In genomic region chr17:34164202-34164895, GRCm38 (mm10) we compare ENCODE assay signal across 9 mouse cellular contexts. TPM values are rescaled to one million over a fixed set of nuclear protein-coding genes. Genes with fewer than 3 reads are reported as not detected.
DNase-seq lines count a peak whose midpoint lies in the region; ATAC-seq and TF ChIP-seq lines count a peak whose summit lies in the region.
"Had no signal": no experiment of that assay in that cellular context is flagged by ENCODE, and none has a peak within 500 bp of the region (broad histone marks: within the 10 kb centered on the region; RNA-seq: fewer than 3 reads in every experiment).

No protein-coding gene starts in this region.

- TF ChIP-seq CTCF in lung, postnatal 0 days (IDR thresholded peaks at IDR 0.05): peak; percentile 53

- H3K27me3 ChIP-seq in lung, postnatal 0 days (replicated peaks; ENCODE audit: insufficient read depth, low read length): no peaks in the 10 kb centered on the region

- DNase-seq in gastrocnemius, postnatal 14 days: peak; percentile 28
- DNase-seq in gastrocnemius, postnatal 10 days: no peak
- DNase-seq in urinary bladder, postnatal 14 days (ENCODE audit: low spot score): peak; percentile 10
- DNase-seq in urinary bladder, postnatal 4 days (ENCODE audit: low spot score in 2 of 2): no peak
- no peak for DNase-seq in lung, postnatal 0 days (ENCODE audit: low spot score)
- DNase-seq in frontal cortex, postnatal 10 days (ENCODE audit: low spot score in 2 of 2): no peak
- no peak for DNase-seq in layer of hippocampus, postnatal 10 days (ENCODE audit: low spot score in 2 of 2)
- DNase-seq in left cerebral cortex, adult 9 months (ENCODE audit: low spot score in 2 of 2): no peak

- TF ChIP-seq EP300 in lung, postnatal 0 days (IDR thresholded peaks at IDR 0.05): no peak

- no peak overlapping the region for H3K9ac ChIP-seq in lung, postnatal 0 days (replicated peaks; ENCODE audit: low read depth)

- H3K4me1 ChIP-seq in lung, postnatal 0 days (ENCODE audit: insufficient read depth, low read depth, low read length): no peaks in the 10 kb centered on the region

- H3K9me3 ChIP-seq in lung, postnatal 0 days (ENCODE audit: low read length): no peaks in the 10 kb centered on the region

- no peak for ATAC-seq in lung, postnatal 0 days

- intact Hi-C loops in gastrocnemius, postnatal 14 days (cut with DNase I; ENCODE audit: low total_unique reads): no loop called here

- H3K4me2 ChIP-seq in lung, postnatal 0 days (replicated peaks; ENCODE audit: low read depth, low read length): no peak overlapping the region

- 38% methylated on average over 9 of the region's 9 CpGs for WGBS in lung, postnatal 0 days

- no peak overlapping the region for H3K27ac ChIP-seq in lung, postnatal 0 days (ENCODE audit: low read length)

- H3K36me3 ChIP-seq in lung, postnatal 0 days (ENCODE audit: insufficient read depth, low read length): no peaks in the 10 kb centered on the region

- H3K4me3 ChIP-seq in lung, postnatal 0 days (ENCODE audit: low read depth, low read length): no peak overlapping the region
- H3K4me3 ChIP-seq: erythroblast, embryonic 14.5 days had no signal

RNA-seq across cellular contexts. Expression of gene H2-DMb1, which starts 11.5 kb away (rescaled TPM):
- 1 to 10 TPM; 1.0 to 1.4 TPM for total RNA-seq in gastrocnemius, postnatal 14 days (2021)
- 1 to 10 TPM; 1.4 to 1.8 TPM for total RNA-seq in gastrocnemius, postnatal 10 days (2021)
- polyA plus RNA-seq in lung, postnatal 0 days (2015; fragmentation: Nextera tagmentation; extraction: Ambion mirVana): 6.9 and 7.2 TPM in 2 replicates
- total RNA-seq in layer of hippocampus, postnatal 10 days (2021): under 1 TPM; 0.69 to 0.91 TPM
- polyA plus RNA-seq: erythroblast, embryonic 14.5 days had no signal

RNA-seq across cellular contexts. Expression of gene H2-DMb2, which starts 21.2 kb away (rescaled TPM):
- under 1 TPM; 0.45 to 0.47 TPM for total RNA-seq in gastrocnemius, postnatal 14 days (2021)
- under 1 TPM; 0.25 to 0.61 TPM for total RNA-seq in gastrocnemius, postnatal 10 days (2021)
- polyA plus RNA-seq in lung, postnatal 0 days (2015; fragmentation: Nextera tagmentation; extraction: Ambion mirVana): 1.8 and 2.2 TPM in 2 replicates
- not detected for total RNA-seq in layer of hippocampus, postnatal 10 days (2021)
- polyA plus RNA-seq: erythroblast, embryonic 14.5 days had no signal

RNA-seq across cellular contexts. Expression of gene Tap1, which starts 23.0 kb away (rescaled TPM):
- total RNA-seq in gastrocnemius, postnatal 14 days (2021): 1 to 10 TPM; 1.7 to 2.6 TPM
- 1 to 10 TPM; 2.6 to 3.8 TPM for total RNA-seq in gastrocnemius, postnatal 10 days (2021)
- polyA plus RNA-seq in lung, postnatal 0 days (2015; fragmentation: Nextera tagmentation; extraction: Ambion mirVana): 11.6 and 12.6 TPM in 2 replicates
- total RNA-seq in layer of hippocampus, postnatal 10 days (2021): 1 to 10 TPM; 5.1 to 5.2 TPM

RNA-seq across cellular contexts. Expression of gene Psmb9, which starts 23.2 kb away (rescaled TPM):
- total RNA-seq in gastrocnemius, postnatal 14 days (2021): 1 to 10 TPM; 1.8 to 2.0 TPM
- 1 to 10 TPM; 1.6 to 1.7 TPM for total RNA-seq in gastrocnemius, postnatal 10 days (2021)
- 16.4 and 17.1 TPM in 2 replicates for polyA plus RNA-seq in lung, postnatal 0 days (2015; fragmentation: Nextera tagmentation; extraction: Ambion mirVana)
- total RNA-seq in layer of hippocampus, postnatal 10 days (2021): 1 to 10 TPM; 1.4 to 1.9 TPM

RNA-seq across cellular contexts. Expression of gene Psmb8, which starts 33.2 kb away (rescaled TPM):
- 1 to 10 TPM; 2.9 to 3.4 TPM for total RNA-seq in gastrocnemius, postnatal 14 days (2021)
- total RNA-seq in gastrocnemius, postnatal 10 days (2021): 1 to 10 TPM; 4.5 to 5.1 TPM
- 54.9 and 58.6 TPM in 2 replicates for polyA plus RNA-seq in lung, postnatal 0 days (2015; fragmentation: Nextera tagmentation; extraction: Ambion mirVana)
- 1 to 10 TPM; 2.3 to 4.4 TPM for total RNA-seq in layer of hippocampus, postnatal 10 days (2021)

Comparison
In these comparisons a context has a peak if more than half of its experiments do, and no peak if none do; other contexts are left out.
1. DNase-seq: peak in gastrocnemius, postnatal 14 days (single experiment) and urinary bladder, postnatal 14 days (single experiment); none in gastrocnemius, postnatal 10 days (single experiment), urinary bladder, postnatal 4 days (0 of 2), lung, postnatal 0 days (single experiment), frontal cortex, postnatal 10 days (0 of 2), layer of hippocampus, postnatal 10 days (0 of 2) and left cerebral cortex, adult 9 months (0 of 2).